Mouse (Mus musculus) embryonic facial prominence, embryonic 10.5 days (tissue): ENCODE measurements around the gene Pik3r5. TPM values are rescaled to one million over a fixed set of nuclear protein-coding genes. Genes with fewer than 3 reads are reported as not detected.

Source experiments
- DNase-seq: peaks from one replicate; pipeline ENCODE4 v3.0.0-alpha.2; 2017; ENCODE audit warnings: low spot score
- H3K27ac ChIP-seq: fragments of 300-500 bp; sonication (generic); replicated peaks from 2 replicates; pipeline ENCODE4 v1.5.1; 2016; ENCODE audit warnings: mild to moderate bottlenecking
- H3K27me3 ChIP-seq: fragments of 300-500 bp; sonication (generic); replicated peaks from 2 replicates; pipeline ENCODE4 v1.6.1; 2016; ENCODE audit warnings: low read depth, mild to moderate bottlenecking; ENCODE audit not compliant: poor library complexity, severe bottlenecking
- H3K36me3 ChIP-seq: fragments of 300-500 bp; sonication (generic); replicated peaks from 2 replicates; pipeline ENCODE4 v1.6.1; 2016; ENCODE audit warnings: mild to moderate bottlenecking, moderate library complexity
- H3K4me1 ChIP-seq: fragments of 300-500 bp; sonication (generic); 2 replicates; pipeline ENCODE4 v1.6.1; 2016
- H3K4me3 ChIP-seq: fragments of 300-500 bp; sonication (generic); 2 replicates; pipeline ENCODE4 v1.5.1; 2016; ENCODE audit warnings: mild to moderate bottlenecking, moderate library complexity
- H3K9me3 ChIP-seq: fragments of 300-500 bp; sonication (generic); 2 replicates; pipeline ENCODE4 v1.6.1; 2016; ENCODE audit warnings: mild to moderate bottlenecking
- WGBS: fragments of 180-500 bp; shearing (Covaris S2); methylation state at CpG from one replicate; pipeline ENCODE4 v1.1.7; 2016; 5-methylcytosine and 5-hydroxymethylcytosine counted together
- polyA plus RNA-seq: library from polyadenylated mRNA; unstranded; fragments of >200 nt; fragmentation: Nextera tagmentation; extraction: Ambion mirVana; gene quantifications from 2 replicates; pipeline ENCODE4 v1.2.1, GENCODE M21; 2016

Pik3r5 gene
- polyA plus RNA-seq, 1 experiment from 2014 or later, result 0.69 TPM

GRCm38 (mm10) chr11:68521352-68521751, 89.4 kb downstream of the Pik3r5 start:
- WGBS, result 85% methylated on average over 5 of the region's 5 CpGs
- DNase-seq, result no peak
- no peak overlapping the region for H3K4me3 ChIP-seq
- H3K4me1 ChIP-seq, result peaks cover 4% of the 10 kb centered on the region; the same call in 1 of the 2 replicates
- no peaks in the 10 kb centered on the region for H3K36me3 ChIP-seq
- no peaks in the 10 kb centered on the region for H3K27me3 ChIP-seq
- peaks cover 7% of the 10 kb centered on the region; the same call in 1 of the 2 replicates for H3K9me3 ChIP-seq
- H3K27ac ChIP-seq, result no peak overlapping the region

- DNase-seq, result no peak
- H3K9me3 ChIP-seq, result no peaks in the 10 kb centered on the region
- no peaks in the 10 kb centered on the region for H3K36me3 ChIP-seq
- H3K4me3 ChIP-seq, result no peak overlapping the region
- H3K27ac ChIP-seq, result no peak overlapping the region
- WGBS, result 77% methylated on average over 4 of the region's 4 CpGs
- peaks cover 13% of the 10 kb centered on the region; the same call in 1 of the 2 replicates for H3K27me3 ChIP-seq
- H3K4me1 ChIP-seq, result peaks cover 1% of the 10 kb centered on the region; the same call in 1 of the 2 replicates
Observed at GRCm38 (mm10) chr11:68526441-68526840, 94.5 kb downstream of the Pik3r5 start.

GRCm38 (mm10) chr11:68531066-68531806, 99.3 kb downstream of the Pik3r5 start:
- no peaks in the 10 kb centered on the region for H3K4me1 ChIP-seq
- peak; percentile 53 for DNase-seq
- no peak overlapping the region for H3K4me3 ChIP-seq
- peaks cover 15% of the 10 kb centered on the region; the same call in 1 of the 2 replicates for H3K27me3 ChIP-seq
- H3K9me3 ChIP-seq, result no peaks in the 10 kb centered on the region
- WGBS, result 24% methylated on average over 16 of the region's 16 CpGs
- no peaks in the 10 kb centered on the region for H3K36me3 ChIP-seq
- no peak overlapping the region for H3K27ac ChIP-seq

GRCm38 (mm10) chr11:68531941-68532535, 100.1 kb downstream of the Pik3r5 start:
- no peak overlapping the region for H3K4me3 ChIP-seq
- H3K4me1 ChIP-seq, result 0 out of 2 replicates have a peak, but pooled peaks cover 3% of the 10 kb centered on the region
- DNase-seq, result no peak
- no peaks in the 10 kb centered on the region for H3K36me3 ChIP-seq
- H3K9me3 ChIP-seq, result no peaks in the 10 kb centered on the region
- H3K27ac ChIP-seq, result no peak overlapping the region
- H3K27me3 ChIP-seq, result peaks cover 15% of the 10 kb centered on the region; the same call in 1 of the 2 replicates
- 84% methylated on average over 11 of the region's 11 CpGs for WGBS

- H3K27me3 ChIP-seq, result peaks cover 15% of the 10 kb centered on the region; the same call in 1 of the 2 replicates
- H3K27ac ChIP-seq, result no peak overlapping the region
- no peaks in the 10 kb centered on the region for H3K9me3 ChIP-seq
- 82% methylated on average over 5 of the region's 5 CpGs for WGBS
- 0 out of 2 replicates have a peak, but pooled peaks cover 3% of the 10 kb centered on the region for H3K4me1 ChIP-seq
- DNase-seq, result no peak
- H3K4me3 ChIP-seq, result no peak overlapping the region
- no peaks in the 10 kb centered on the region for H3K36me3 ChIP-seq
Observed at GRCm38 (mm10) chr11:68532773-68533172, 100.9 kb downstream of the Pik3r5 start.

- WGBS, result 81% methylated on average over 6 of the region's 6 CpGs
- 0 out of 2 replicates have a peak, but pooled peaks cover 3% of the 10 kb centered on the region for H3K4me1 ChIP-seq
- no peak for DNase-seq
- H3K9me3 ChIP-seq, result no peaks in the 10 kb centered on the region
- no peak overlapping the region for H3K27ac ChIP-seq
- peaks cover 15% of the 10 kb centered on the region; the same call in 1 of the 2 replicates for H3K27me3 ChIP-seq
- no peaks in the 10 kb centered on the region for H3K36me3 ChIP-seq
- no peak overlapping the region for H3K4me3 ChIP-seq
Observed at GRCm38 (mm10) chr11:68533971-68534475, 102.1 kb downstream of the Pik3r5 start.

- 73% methylated on average over 4 of the region's 4 CpGs for WGBS
- no peaks in the 10 kb centered on the region for H3K36me3 ChIP-seq
- no peak overlapping the region for H3K4me3 ChIP-seq
- H3K4me1 ChIP-seq, result 0 out of 2 replicates have a peak, but pooled peaks cover 3% of the 10 kb centered on the region
- no peaks in the 10 kb centered on the region for H3K9me3 ChIP-seq
- no peak for DNase-seq
- peaks cover 12% of the 10 kb centered on the region; the same call in 1 of the 2 replicates for H3K27me3 ChIP-seq
- H3K27ac ChIP-seq, result no peak overlapping the region
Observed at GRCm38 (mm10) chr11:68536026-68536425, 104.1 kb downstream of the Pik3r5 start.

GRCm38 (mm10) chr11:68536465-68536864, 104.5 kb downstream of the Pik3r5 start:
- peak; percentile 58 for DNase-seq
- H3K27ac ChIP-seq, result no peak overlapping the region
- 59% methylated on average over 4 of the region's 4 CpGs for WGBS
- no peak overlapping the region for H3K4me3 ChIP-seq
- H3K27me3 ChIP-seq, result peaks cover 7% of the 10 kb centered on the region; the same call in 1 of the 2 replicates
- H3K4me1 ChIP-seq, result 0 out of 2 replicates have a peak, but pooled peaks cover 3% of the 10 kb centered on the region
- no peaks in the 10 kb centered on the region for H3K36me3 ChIP-seq
- no peaks in the 10 kb centered on the region for H3K9me3 ChIP-seq

GRCm38 (mm10) chr11:68539621-68540020, 107.7 kb downstream of the Pik3r5 start:
- Histone ChIP-seq H3K4me1 (peaks cover 7% of the 10 kb centered on the region), H3K9me3 (no peaks in the 10 kb centered on the region), H3K36me3 (no peaks in the 10 kb centered on the region), H3K27ac (no peak overlapping the region), H3K27me3 (peaks cover 12% of the 10 kb centered on the region), H3K4me3 (no peak overlapping the region)
- WGBS, result 63% methylated on average over 5 of the region's 5 CpGs
- DNase-seq, result no peak

GRCm38 (mm10) chr11:68544554-68544953, 112.6 kb downstream of the Pik3r5 start:
- WGBS, result 10% methylated on average over 8 of the region's 8 CpGs
- peak; percentile 54 for DNase-seq
- Histone ChIP-seq H3K27me3 (peaks cover 12% of the 10 kb centered on the region), H3K9me3 (no peaks in the 10 kb centered on the region), H3K4me3 (no peak overlapping the region), H3K27ac (no peak overlapping the region), H3K36me3 (no peaks in the 10 kb centered on the region), H3K4me1 (peaks cover 21% of the 10 kb centered on the region)

- WGBS, result 59% methylated on average over 7 of the region's 7 CpGs
- DNase-seq, result no peak
- Histone ChIP-seq H3K27me3 (peaks cover 12% of the 10 kb centered on the region), H3K36me3 (no peaks in the 10 kb centered on the region), H3K4me1 (peaks cover 21% of the 10 kb centered on the region), H3K27ac (no peak overlapping the region), H3K4me3 (no peak overlapping the region), H3K9me3 (no peaks in the 10 kb centered on the region)
Observed at GRCm38 (mm10) chr11:68545172-68545571, 113.3 kb downstream of the Pik3r5 start.

GRCm38 (mm10) chr11:68545682-68546222, 113.8 kb downstream of the Pik3r5 start:
- no peak for DNase-seq
- peaks cover 24% of the 10 kb centered on the region for H3K4me1 ChIP-seq
- H3K27ac ChIP-seq, result no peak overlapping the region
- H3K27me3 ChIP-seq, result peaks cover 7% of the 10 kb centered on the region; the same call in 1 of the 2 replicates
- no peak overlapping the region for H3K4me3 ChIP-seq
- no peaks in the 10 kb centered on the region for H3K9me3 ChIP-seq
- H3K36me3 ChIP-seq, result no peaks in the 10 kb centered on the region
- 77% methylated on average over 8 of the region's 8 CpGs for WGBS
